Mouse (Mus musculus) intestine, postnatal 0 days (tissue): ENCODE measurements around the gene Tmco3. TPM values are rescaled to one million over a fixed set of nuclear protein-coding genes. Genes with fewer than 3 reads are reported as not detected.
"Not testable (repeated sequence)": the region's sequence is repeated elsewhere in the genome, so short reads cannot be mapped to it uniquely, and the experiment has no call there.

Experiments used
- ATAC-seq: fragments of 200-750 bp; cut with Nextera tagmentation; 2 replicates; pipeline ENCODE4 v1.8.0; 2017; ENCODE audit warnings: mild to moderate bottlenecking, moderate TSS enrichment, moderate library complexity
- H3K27ac ChIP-seq: fragments of 300-500 bp; sonication (generic); 2 replicates; pipeline ENCODE4 v1.5.1; 2014; ENCODE audit warnings: mild to moderate bottlenecking, low read depth, low read length, moderate library complexity
- H3K27me3 ChIP-seq: fragments of 300-500 bp; sonication (generic); replicated peaks from 2 replicates; pipeline ENCODE4 v1.6.1; 2014; ENCODE audit warnings: low read length, mixed read lengths; ENCODE audit not compliant: control insufficient read depth, insufficient read depth
- H3K36me3 ChIP-seq: fragments of 300-500 bp; sonication (generic); 2 replicates; pipeline ENCODE4 v1.6.1; 2014; ENCODE audit warnings: mild to moderate bottlenecking, moderate library complexity; ENCODE audit not compliant: control insufficient read depth, insufficient read depth
- H3K4me1 ChIP-seq: fragments of 300-500 bp; sonication (generic); replicated peaks from 2 replicates; pipeline ENCODE4 v1.6.1; 2014; ENCODE audit warnings: antibody characterized with exemption, low read length, mixed read lengths; ENCODE audit not compliant: control insufficient read depth, insufficient read depth
- H3K4me2 ChIP-seq: fragments of 300-500 bp; sonication (generic); replicated peaks from 2 replicates; pipeline ENCODE4 v1.6.1; 2014; ENCODE audit warnings: low read depth, mild to moderate bottlenecking, moderate library complexity
- H3K4me3 ChIP-seq: fragments of 300-500 bp; sonication (generic); 2 replicates; pipeline ENCODE4 v1.5.1; 2014; ENCODE audit warnings: low read depth, low read length
- H3K9ac ChIP-seq: fragments of 300-500 bp; sonication (generic); 2 replicates; pipeline ENCODE4 v1.6.1; 2014; ENCODE audit warnings: mild to moderate bottlenecking, low read depth, low read length
- H3K9me3 ChIP-seq: fragments of 300-500 bp; sonication (generic); 2 replicates; pipeline ENCODE4 v1.6.1; 2016; ENCODE audit warnings: mixed run types; ENCODE audit not compliant: control insufficient read depth
- CTCF ChIP-seq: sonication (generic); IDR thresholded peaks from 2 replicates; pipeline ENCODE4 v1.5.1; 2016; ENCODE audit warnings: low read depth, mild to moderate bottlenecking, control low read depth, antibody characterized with exemption, moderate library complexity
- WGBS: fragments of 180-500 bp; shearing (Covaris S2); extraction: QIAGEN DNeasy Blood & Tissue Kit; methylation state at CpG from one replicate; pipeline ENCODE4 v1.1.7; 2014; 5-methylcytosine and 5-hydroxymethylcytosine counted together
- polyA plus RNA-seq: library from polyadenylated mRNA; unstranded; fragments of >200 nt; fragmentation: Nextera tagmentation; extraction: Ambion mirVana; gene quantifications from 2 replicates; pipeline ENCODE4 v1.2.1, GENCODE M21; 2015

Tmco3 gene
- polyA plus RNA-seq, 1 experiment from 2014 or later: 18.5 TPM

- Histone ChIP-seq H3K9me3 (no peaks in the 10 kb centered on the region), H3K4me3 (no peak overlapping the region), H3K27ac (no peak overlapping the region), H3K4me2 (no peak overlapping the region), H3K9ac (no peak overlapping the region), H3K36me3 (peaks cover 45% of the 10 kb centered on the region), H3K27me3 (no peaks in the 10 kb centered on the region), H3K4me1 (no peaks in the 10 kb centered on the region)
- TF ChIP-seq CTCF: no peak
- no peak for ATAC-seq
- 87% methylated on average over 10 of the region's 10 CpGs for WGBS
These were observed 28.7 kb downstream of the Tmco3 start for GRCm38 (mm10) chr8:13316671-13317070.

DNA sequence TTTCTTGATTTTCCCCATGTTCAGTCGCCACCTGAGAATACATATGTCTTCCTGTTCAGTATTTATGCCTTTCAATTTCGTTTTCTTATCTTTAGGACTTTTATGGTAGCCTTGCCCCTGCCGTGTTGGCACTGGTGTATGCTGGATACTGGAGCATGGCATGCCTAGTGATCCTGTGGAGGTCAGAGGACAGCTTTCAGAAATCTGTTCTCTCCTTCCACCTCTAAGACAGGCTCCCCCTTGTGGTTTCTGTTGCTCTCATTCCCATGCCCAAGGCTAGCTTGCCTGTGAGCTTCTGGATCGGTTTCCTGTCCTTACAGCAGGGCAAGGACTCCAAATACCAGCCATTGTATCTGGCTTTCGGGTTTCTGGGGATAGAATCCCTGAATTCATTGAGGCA lies 38.6 kb downstream of the Tmco3 start:
- H3K9ac ChIP-seq: no peak overlapping the region
- H3K4me3 ChIP-seq: no peak overlapping the region
- no peaks in the 10 kb centered on the region; the same call in 1 of the 2 replicates for H3K36me3 ChIP-seq
- H3K27ac ChIP-seq: peak overlapping the region; percentile 73
- H3K9me3 ChIP-seq: no peaks in the 10 kb centered on the region
- H3K4me1 ChIP-seq: no peaks in the 10 kb centered on the region
- no peaks in the 10 kb centered on the region for H3K27me3 ChIP-seq
- peak; percentile 82 for TF ChIP-seq CTCF
- peak; percentile 94 for ATAC-seq
- 15% methylated on average over 5 of the region's 5 CpGs for WGBS
- no peak overlapping the region; the same call in 1 of the 2 replicates for H3K4me2 ChIP-seq

DNA sequence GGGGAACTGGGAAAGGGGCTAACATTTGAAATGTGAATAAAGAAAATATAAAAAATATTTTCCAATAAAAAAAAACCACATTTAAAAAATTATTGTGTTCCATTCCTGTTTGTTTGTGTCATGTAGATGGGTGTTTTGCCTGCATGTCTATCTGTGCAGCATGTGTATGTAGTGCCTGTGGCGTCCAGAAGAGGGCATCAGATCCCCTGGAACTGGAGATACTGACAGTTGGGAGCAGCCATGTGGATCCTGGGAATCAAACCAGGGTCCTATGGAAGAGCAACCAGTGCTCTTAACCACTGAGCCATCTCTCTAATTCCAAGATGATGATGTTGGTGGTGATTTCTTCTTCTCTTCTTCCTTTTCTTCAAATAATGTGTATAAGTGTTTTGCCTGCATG lies 46.7 kb downstream of the Tmco3 start:
- WGBS: 36% methylated on average over 1 of the region's 1 CpGs
- no peak for ATAC-seq
- TF ChIP-seq CTCF: peak; percentile 46

GRCm38 (mm10) chr8:13337245-13337644 lies 49.3 kb downstream of the Tmco3 start:
- H3K4me3 ChIP-seq, H3K27ac ChIP-seq, H3K4me2 ChIP-seq, H3K36me3 ChIP-seq, H3K9me3 ChIP-seq, H3K4me1 ChIP-seq, ATAC-seq, H3K9ac ChIP-seq, H3K27me3 ChIP-seq: not testable (repeated sequence)
- 51% methylated on average over 6 of the region's 6 CpGs for WGBS

More for the DNA sequence above, 46.7 kb downstream of the Tmco3 start:
- Histone ChIP-seq H3K27me3 (no peaks in the 10 kb centered on the region), H3K9me3 (no peaks in the 10 kb centered on the region), H3K27ac (no peak overlapping the region), H3K36me3 (no peaks in the 10 kb centered on the region), H3K4me2 (no peak overlapping the region), H3K4me3 (no peak overlapping the region), H3K4me1 (no peaks in the 10 kb centered on the region), H3K9ac (no peak overlapping the region)

GRCm38 (mm10) chr8:13337678-13338077 lies 49.7 kb downstream of the Tmco3 start:
- H3K27ac ChIP-seq: no peak overlapping the region

DNA sequence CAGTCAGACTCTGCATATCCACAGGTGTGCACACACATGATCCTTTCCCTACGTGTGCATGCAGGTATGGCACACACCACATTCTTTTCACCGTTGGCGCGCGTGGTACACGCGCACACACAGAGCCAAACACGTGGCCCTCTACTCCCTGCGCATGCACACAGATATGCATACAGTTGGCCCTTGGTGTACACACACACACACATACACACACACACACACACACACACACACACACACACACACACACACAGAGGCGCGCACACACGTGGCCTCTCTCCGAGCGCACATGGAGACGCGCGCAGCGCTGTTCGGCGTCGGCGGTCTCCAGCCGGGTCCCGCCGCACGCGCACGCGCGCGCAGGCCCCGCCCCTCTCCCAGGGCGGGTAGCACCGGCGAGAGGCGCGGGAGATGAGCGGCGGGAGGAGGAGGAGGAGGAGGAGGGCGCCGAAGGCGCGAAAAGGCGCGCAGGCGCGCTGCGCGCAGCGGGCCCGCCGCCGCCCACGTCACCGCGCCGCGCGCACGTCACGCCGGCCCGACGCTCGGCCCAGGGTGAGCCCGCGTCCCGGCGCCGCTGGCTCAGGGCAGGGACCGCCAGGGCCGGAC lies 50.4 kb downstream of the Tmco3 start, which contains the start of gene Tfdp1:
Gene Tfdp1, plus strand, starts transcription at position 497 of the 606 bp plus-strand sequence.
- ATAC-seq: peak; percentile 92
- H3K36me3 ChIP-seq: peaks cover 19% of the 10 kb centered on the region

More at GRCm38 (mm10) chr8:13337678-13338077, 49.7 kb downstream of the Tmco3 start:
- Histone ChIP-seq H3K4me2 (no peak overlapping the region), H3K36me3 (peaks cover 14% of the 10 kb centered on the region; the same call in 1 of the 2 replicates), H3K4me3 (no peak overlapping the region), H3K9ac (no peak overlapping the region), H3K27me3 (no peaks in the 10 kb centered on the region), H3K4me1 (no peaks in the 10 kb centered on the region), H3K9me3 (no peaks in the 10 kb centered on the region)
- TF ChIP-seq CTCF: no peak
- no peak for ATAC-seq
- 67% methylated on average over 3 of the region's 3 CpGs for WGBS

More for the DNA sequence above, 50.4 kb downstream of the Tmco3 start, which contains the start of gene Tfdp1:
- TF ChIP-seq CTCF: no peak
- under 1% methylated on average over 58 of the region's 72 CpGs for WGBS
- Histone ChIP-seq H3K9me3 (no peaks in the 10 kb centered on the region), H3K27ac (peak within 1 kb of the TSS; percentile 70), H3K4me3 (peak within 1 kb of the TSS; percentile 76), H3K9ac (peak within 1 kb of the TSS; percentile 92), H3K27me3 (no peaks in the 10 kb centered on the region), H3K4me2 (peak within 1 kb of the TSS; percentile 96), H3K4me1 (no peaks in the 10 kb centered on the region)
